In genomic region chr4:21687783-21688702, GRCm38 (mm10) we compare ENCODE assay signal across 9 mouse cellular contexts. TPM values are rescaled to one million over a fixed set of nuclear protein-coding genes. Genes with fewer than 3 reads are reported as not detected.
DNase-seq lines count a peak whose midpoint lies in the region; ATAC-seq and TF ChIP-seq lines count a peak whose summit lies in the region.
"Had no signal": no experiment of that assay in that cellular context is flagged by ENCODE, and none has a peak within 500 bp of the region (broad histone marks: within the 10 kb centered on the region; RNA-seq: fewer than 3 reads in every experiment).

No protein-coding gene starts in this region.

- 2% methylated on average over 51 of the region's 51 CpGs for WGBS in kidney, adult 2 months
- WGBS in heart, embryonic 13.5 days = 3% methylated on average over 51 of the region's 51 CpGs
- WGBS in liver, embryonic 12.5 days (ENCODE audit: insufficient replicate concordance) = 5% methylated on average over 50 of the region's 51 CpGs
- WGBS in stomach, postnatal 0 days = 4% methylated on average over 49 of the region's 51 CpGs

- no peak for TF ChIP-seq POLR2A in kidney, adult 2 months (IDR thresholded peaks at IDR 0.05; ENCODE audit: low read depth, low read length)

- H3K9me3 ChIP-seq in heart, embryonic 13.5 days = no peaks in the 10 kb centered on the region
- no peaks in the 10 kb centered on the region for H3K9me3 ChIP-seq in liver, embryonic 12.5 days (replicated peaks)
- H3K9me3 ChIP-seq in stomach, postnatal 0 days (ENCODE audit: control insufficient read depth, low read length) = no peaks in the 10 kb centered on the region

- DNase-seq in kidney, adult 2 months = no peak
- DNase-seq in kidney, adult 18-20 months = no peak
- peak; percentile 22 to 26 for DNase-seq in adrenal gland, postnatal 36 days
- no peak for DNase-seq in stomach, postnatal 0 days (ENCODE audit: low spot score)
- DNase-seq in layer of hippocampus, adult 11-12 months (ENCODE audit: low spot score) = no peak

- H3K27me3 ChIP-seq in kidney, adult 2 months (replicated peaks; ENCODE audit: control insufficient read depth, insufficient read depth, low read length) = peaks cover 18% of the 10 kb centered on the region
- H3K27me3 ChIP-seq in heart, embryonic 13.5 days (replicated peaks) = peaks cover 99% of the 10 kb centered on the region
- peaks cover 96% of the 10 kb centered on the region for H3K27me3 ChIP-seq in liver, embryonic 12.5 days (replicated peaks)
- peaks cover 42% of the 10 kb centered on the region for H3K27me3 ChIP-seq in stomach, postnatal 0 days (ENCODE audit: control insufficient read depth, insufficient read depth, low read length)

- H3K36me3 ChIP-seq in kidney, adult 2 months (ENCODE audit: control insufficient read depth, insufficient read depth, low read length) = no peaks in the 10 kb centered on the region
- no peaks in the 10 kb centered on the region for H3K36me3 ChIP-seq in heart, embryonic 13.5 days
- H3K36me3 ChIP-seq in liver, embryonic 12.5 days = no peaks in the 10 kb centered on the region
- H3K36me3 ChIP-seq in stomach, postnatal 0 days (ENCODE audit: control insufficient read depth, insufficient read depth, low read length) = no peaks in the 10 kb centered on the region

- no peak for ATAC-seq in heart, embryonic 13.5 days (ENCODE audit: extremely low read depth, insufficient number of reproducible peaks, low FRiP score, low TSS enrichment)
- peak; percentile 32; the same call in 1 of the 2 replicates for ATAC-seq in liver, embryonic 12.5 days
- ATAC-seq in stomach, postnatal 0 days (ENCODE audit: low FRiP score, low TSS enrichment) = 0 out of 2 replicates have a peak, but pooled peaks have one; percentile 8
- ATAC-seq in activated CD4-positive, CD25-positive, alpha-beta regulatory T cell, adult 4 months = no peak

- TF ChIP-seq CTCF in kidney, adult 2 months (conservative IDR thresholded peaks at IDR 0.05; ENCODE audit: insufficient read depth, insufficient read length, low read depth, low read length) = no peak
- TF ChIP-seq CTCF in stomach, postnatal 0 days (IDR thresholded peaks at IDR 0.05; ENCODE audit: low read depth) = no peak

- no peak for TF ChIP-seq EP300 in stomach, postnatal 0 days (optimal IDR thresholded peaks at IDR 0.05)

- H3K9ac ChIP-seq in heart, embryonic 13.5 days = peak overlapping the region; percentile 74
- H3K9ac ChIP-seq in liver, embryonic 12.5 days = peak overlapping the region; percentile 17
- peak overlapping the region; percentile 31; the same call in 1 of the 2 replicates for H3K9ac ChIP-seq in stomach, postnatal 0 days (ENCODE audit: low read length)

- no peaks in the 10 kb centered on the region for H3K4me1 ChIP-seq in kidney, adult 2 months (ENCODE audit: control insufficient read depth, insufficient read depth, low read length)
- H3K4me1 ChIP-seq in heart, embryonic 13.5 days = peaks cover 14% of the 10 kb centered on the region
- H3K4me1 ChIP-seq in liver, embryonic 12.5 days = peaks cover 9% of the 10 kb centered on the region
- H3K4me1 ChIP-seq in stomach, postnatal 0 days (replicated peaks; ENCODE audit: control insufficient read depth, insufficient read depth) = no peaks in the 10 kb centered on the region

- no peak overlapping the region for H3K27ac ChIP-seq in kidney, adult 2 months (ENCODE audit: insufficient read depth, low read depth, low read length)
- H3K27ac ChIP-seq in heart, embryonic 13.5 days (replicated peaks) = no peak overlapping the region
- no peak overlapping the region for H3K27ac ChIP-seq in liver, embryonic 12.5 days
- no peak overlapping the region for H3K27ac ChIP-seq in stomach, postnatal 0 days (replicated peaks)

- peak overlapping the region; percentile 34 for H3K4me3 ChIP-seq in kidney, adult 2 months (ENCODE audit: insufficient read depth, low read depth, low read length)
- peak overlapping the region; percentile 59 for H3K4me3 ChIP-seq in heart, embryonic 13.5 days
- H3K4me3 ChIP-seq in liver, embryonic 12.5 days = peak overlapping the region; percentile 48
- peak overlapping the region; percentile 50 for H3K4me3 ChIP-seq in stomach, postnatal 0 days (ENCODE audit: low read depth, low read length)

- H3K4me2 ChIP-seq in heart, embryonic 13.5 days = peak overlapping the region; percentile 90
- H3K4me2 ChIP-seq in liver, embryonic 12.5 days = peak overlapping the region; percentile 70
- peak overlapping the region; percentile 90 for H3K4me2 ChIP-seq in stomach, postnatal 0 days (replicated peaks; ENCODE audit: low read depth)

RNA-seq across cellular contexts. Expression of gene Prdm13, which starts 2.3 kb away (rescaled TPM):
- polyA plus RNA-seq in kidney, adult 2 months (2012; rRNA removed) = not detected in 2 replicates
- not detected for total RNA-seq in adrenal gland, postnatal 36 days (2021)
- polyA plus RNA-seq in heart, embryonic 13.5 days (2015; fragmentation: Nextera tagmentation; extraction: Ambion mirVana) = not detected in 2 replicates
- polyA plus RNA-seq in liver, embryonic 12.5 days (2016; fragmentation: Nextera tagmentation; extraction: Ambion mirVana) = not detected in 2 replicates
- not detected in 2 replicates for polyA plus RNA-seq in stomach, postnatal 0 days (2015; fragmentation: Nextera tagmentation; extraction: Ambion mirVana)
- not detected for polyA plus RNA-seq in activated CD4-positive, CD25-positive, alpha-beta regulatory T cell, adult 4 months (2017; shearing (Covaris generic))
- total RNA-seq: heart, postnatal 14 days had no signal

RNA-seq across cellular contexts. Expression of gene Ccnc, which starts 39.5 kb away (rescaled TPM):
- 6.3 and 8.3 TPM in 2 replicates for polyA plus RNA-seq in kidney, adult 2 months (2012; rRNA removed)
- total RNA-seq in adrenal gland, postnatal 36 days (2021) = 10 to 100 TPM; 21.4 to 25.2 TPM
- polyA plus RNA-seq in heart, embryonic 13.5 days (2015; fragmentation: Nextera tagmentation; extraction: Ambion mirVana) = 25.7 and 26.7 TPM in 2 replicates
- polyA plus RNA-seq in liver, embryonic 12.5 days (2016; fragmentation: Nextera tagmentation; extraction: Ambion mirVana) = 27.1 and 29.1 TPM in 2 replicates
- polyA plus RNA-seq in stomach, postnatal 0 days (2015; fragmentation: Nextera tagmentation; extraction: Ambion mirVana) = 23.6 and 24.6 TPM in 2 replicates
- polyA plus RNA-seq in activated CD4-positive, CD25-positive, alpha-beta regulatory T cell, adult 4 months (2017; shearing (Covaris generic)) = 10 to 100 TPM; 40.3 to 44.3 TPM

Comparison
In these comparisons a context has a peak if more than half of its experiments do, and no peak if none do; other contexts are left out.
1. DNase-seq: peak in adrenal gland, postnatal 36 days (2 of 2); none in kidney, adult 2 months (single experiment), kidney, adult 18-20 months (single experiment), stomach, postnatal 0 days (single experiment) and layer of hippocampus, adult 11-12 months (single experiment).
2. ATAC-seq: peak in liver, embryonic 12.5 days (single experiment) and stomach, postnatal 0 days (single experiment); none in heart, embryonic 13.5 days (single experiment) and activated CD4-positive, CD25-positive, alpha-beta regulatory T cell, adult 4 months (single experiment).
3. H3K9ac ChIP-seq: peak in every context shown above with its lines; median percentile 74 in heart, embryonic 13.5 days; 31 in stomach, postnatal 0 days; 17 in liver, embryonic 12.5 days.
4. Peak in every context shown above with its lines, with median percentiles within 50 percentile points of each other: H3K4me3 ChIP-seq and H3K4me2 ChIP-seq.